Mouse (Mus musculus): ENCODE measurements around the gene Crmp1. TPM values are rescaled to one million over a fixed set of nuclear protein-coding genes. Genes with fewer than 3 reads are reported as not detected.

The Crmp1 gene
- not detected in 2 replicates for polyA plus RNA-seq (2012; ENCODE audit: insufficient read depth, insufficient read length, missing spikeins)

DNA sequence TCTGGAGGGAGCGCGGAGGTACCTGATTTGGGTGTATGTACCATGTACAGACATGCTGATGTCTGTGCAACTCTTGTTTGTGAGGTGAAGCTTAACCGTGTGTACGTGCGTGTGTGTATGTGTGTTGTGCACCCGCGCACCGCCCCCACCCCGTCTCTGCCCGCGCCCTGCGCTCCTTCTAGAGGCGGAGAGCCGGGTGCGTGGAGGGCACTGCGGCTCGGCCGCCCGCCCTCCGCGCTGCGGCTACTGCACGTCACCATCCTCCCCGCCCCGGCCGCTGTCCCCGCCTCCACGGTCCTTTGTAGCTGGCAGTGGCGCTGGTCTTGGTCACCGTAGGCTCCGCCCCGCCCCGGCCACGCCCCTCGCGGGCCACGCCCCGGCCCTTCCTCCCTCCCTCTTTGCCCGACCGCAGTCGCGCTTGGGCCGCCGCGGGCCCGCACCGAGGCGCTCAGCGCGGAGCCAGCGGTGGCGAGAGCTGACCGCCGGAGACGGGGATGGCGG is at the start of gene Crmp1:
Gene Crmp1, plus strand, starts transcription at position 290 of the 501 bp plus-strand sequence.
- Histone ChIP-seq H3K4me3 (ENCODE audit: insufficient read depth, low read depth, low read length) (no peak within 1 kb of the TSS), H3K4me1 (ENCODE audit: control insufficient read depth, insufficient read depth, insufficient read length, low read length) (no peaks in the 10 kb centered on the region), H3K27ac (replicated peaks; ENCODE audit: low read depth, low read length) (no peak within 1 kb of the TSS)

DNA sequence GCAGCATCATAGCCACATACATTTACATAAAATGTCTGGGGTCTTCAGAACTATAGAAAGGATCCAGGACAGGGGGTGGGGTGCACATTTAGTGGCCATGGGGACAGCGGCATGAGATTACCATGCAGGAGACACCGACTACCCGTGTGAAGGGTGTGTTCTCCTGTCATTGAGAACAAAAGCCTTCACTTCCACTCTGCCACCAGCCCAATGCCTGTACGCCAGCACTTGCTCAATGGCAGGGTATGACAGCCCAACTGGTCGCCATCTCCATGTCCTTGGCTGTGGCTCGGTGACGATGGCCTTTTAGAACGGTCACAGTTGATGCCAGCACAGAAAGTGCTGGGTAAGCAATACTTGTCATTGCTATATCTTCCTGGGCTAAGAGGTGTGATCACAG is 45.5 kb upstream of the Crmp1 start:
- Histone ChIP-seq H3K4me3 (ENCODE audit: insufficient read depth, low read depth, low read length) (no peak overlapping the region), H3K27ac (replicated peaks; ENCODE audit: low read depth, low read length) (no peak overlapping the region), H3K4me1 (ENCODE audit: control insufficient read depth, insufficient read depth, insufficient read length, low read length) (no peaks in the 10 kb centered on the region)

DNA sequence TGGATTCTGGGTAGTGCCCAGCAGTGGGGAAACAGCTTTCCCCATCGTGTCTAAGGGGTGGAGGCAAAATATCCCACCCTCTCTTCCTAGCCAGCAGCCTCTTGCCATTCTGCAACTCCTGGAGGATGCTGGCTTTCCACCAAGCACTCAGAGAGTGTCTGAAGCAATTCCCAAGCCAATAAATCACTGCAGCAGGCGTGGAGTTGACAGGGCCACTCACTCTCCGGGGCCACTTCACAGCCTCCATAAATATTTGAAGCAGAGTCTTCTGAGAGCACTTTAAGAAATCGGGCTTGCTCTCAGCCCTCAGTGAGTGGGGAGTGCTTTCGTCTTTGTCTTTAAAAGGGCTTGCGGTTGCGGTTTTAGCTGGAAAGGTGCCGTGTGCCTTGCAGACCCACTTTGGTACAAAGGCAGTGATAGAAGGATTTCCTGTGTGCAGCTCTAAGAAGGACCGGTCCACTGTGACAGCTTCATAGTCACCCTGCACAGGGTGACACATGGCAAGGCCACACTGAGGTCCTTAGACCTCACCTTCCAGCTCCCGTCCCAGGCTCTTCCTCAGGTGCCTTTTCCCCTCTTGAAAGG is 45.0 kb upstream of the Crmp1 start:
- Histone ChIP-seq H3K4me3 (ENCODE audit: insufficient read depth, low read depth, low read length) (no peak overlapping the region), H3K4me1 (ENCODE audit: control insufficient read depth, insufficient read depth, insufficient read length, low read length) (no peaks in the 10 kb centered on the region), H3K27ac (replicated peaks; ENCODE audit: low read depth, low read length) (no peak overlapping the region)

GRCm38 (mm10) chr5:37197423-37197822 is 44.3 kb upstream of the Crmp1 start:
- Histone ChIP-seq H3K27ac (replicated peaks; ENCODE audit: low read depth, low read length) (no peak overlapping the region), H3K4me1 (ENCODE audit: control insufficient read depth, insufficient read depth, insufficient read length, low read length) (no peaks in the 10 kb centered on the region), H3K4me3 (ENCODE audit: insufficient read depth, low read depth, low read length) (no peak overlapping the region)

DNA sequence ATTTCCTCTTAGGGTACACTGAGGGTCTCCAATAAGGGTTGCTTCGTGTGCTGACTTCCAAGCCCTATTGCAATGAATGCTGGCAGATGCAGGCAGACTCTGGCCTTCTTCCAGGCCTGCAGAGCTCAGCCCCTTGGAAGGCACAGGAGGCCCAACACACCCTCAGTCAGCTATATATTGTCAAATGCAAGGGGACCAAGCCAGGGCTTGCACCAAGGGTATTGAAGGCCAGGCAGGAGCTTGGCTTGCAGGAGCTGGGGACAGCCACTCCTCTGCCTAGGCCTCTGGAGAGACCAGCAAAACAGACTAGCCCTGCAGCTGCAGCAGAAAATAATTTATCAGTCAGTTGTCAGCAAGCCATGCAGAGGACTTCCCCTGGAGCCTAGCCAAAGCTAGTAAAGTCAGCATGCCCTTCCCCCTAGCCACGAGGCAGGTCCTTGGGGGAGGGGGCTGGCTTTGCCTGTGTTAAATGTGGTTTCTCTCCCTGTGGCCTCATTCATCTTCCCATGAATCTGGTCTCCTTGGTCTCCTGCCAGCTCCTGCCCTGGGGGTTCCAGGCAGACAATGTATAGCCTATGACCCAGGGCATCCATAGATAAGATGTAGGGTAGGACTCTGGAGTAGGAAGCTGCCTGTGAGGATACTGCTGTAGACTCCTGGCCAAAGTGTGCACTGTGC is 43.6 kb upstream of the Crmp1 start:
- no peak overlapping the region for H3K27ac ChIP-seq (replicated peaks; ENCODE audit: low read depth, low read length)
- H3K4me3 ChIP-seq (ENCODE audit: insufficient read depth, low read depth, low read length) = no peak overlapping the region
- H3K4me1 ChIP-seq (ENCODE audit: control insufficient read depth, insufficient read depth, insufficient read length, low read length) = no peaks in the 10 kb centered on the region

DNA sequence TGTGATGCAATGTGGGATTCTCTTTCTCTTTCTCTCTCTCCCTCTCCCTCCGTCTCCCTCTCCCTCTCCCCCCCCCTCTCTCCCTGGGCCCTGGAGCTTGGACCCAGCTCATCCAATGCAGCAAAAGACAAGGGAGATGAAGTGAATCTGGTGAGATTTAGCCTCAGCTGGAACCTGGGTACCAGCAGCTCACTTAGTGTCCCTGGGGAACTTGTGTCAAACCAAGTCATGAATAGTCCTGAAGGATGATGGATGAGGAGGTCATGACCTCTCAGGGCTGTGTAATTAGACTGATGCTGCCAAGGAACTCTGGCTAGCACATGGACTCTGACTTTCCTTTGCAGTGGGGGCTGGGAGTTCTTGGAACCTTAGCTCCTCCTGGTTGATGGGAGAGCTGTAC is 39.5 kb upstream of the Crmp1 start:
- no peaks in the 10 kb centered on the region for H3K4me1 ChIP-seq (ENCODE audit: control insufficient read depth, insufficient read depth, insufficient read length, low read length)
- H3K4me3 ChIP-seq (ENCODE audit: insufficient read depth, low read depth, low read length) = no peak overlapping the region
- H3K27ac ChIP-seq (replicated peaks; ENCODE audit: low read depth, low read length) = no peak overlapping the region

DNA sequence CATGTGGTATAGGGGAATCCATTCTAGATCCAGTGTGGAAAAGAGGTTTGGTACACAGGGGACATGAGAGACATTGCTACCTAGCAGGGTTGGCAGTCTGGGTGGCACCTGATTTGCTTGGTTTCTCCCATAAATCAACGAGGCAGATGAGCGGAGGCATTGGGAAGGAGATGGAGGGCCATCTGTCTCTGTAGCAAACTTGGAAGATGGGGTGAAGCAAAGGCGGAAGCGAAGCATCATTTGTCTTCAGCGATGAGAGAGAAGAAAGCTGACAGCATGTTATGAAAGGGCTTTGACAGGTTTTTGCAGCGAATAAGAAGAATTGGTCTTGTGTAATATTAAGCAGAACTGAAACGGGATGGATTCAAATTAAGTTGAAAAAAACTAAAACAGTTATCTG is 36.9 kb upstream of the Crmp1 start:
- Histone ChIP-seq H3K4me1 (ENCODE audit: control insufficient read depth, insufficient read depth, insufficient read length, low read length) (no peaks in the 10 kb centered on the region), H3K27ac (replicated peaks; ENCODE audit: low read depth, low read length) (no peak overlapping the region), H3K4me3 (ENCODE audit: insufficient read depth, low read depth, low read length) (no peak overlapping the region)

DNA sequence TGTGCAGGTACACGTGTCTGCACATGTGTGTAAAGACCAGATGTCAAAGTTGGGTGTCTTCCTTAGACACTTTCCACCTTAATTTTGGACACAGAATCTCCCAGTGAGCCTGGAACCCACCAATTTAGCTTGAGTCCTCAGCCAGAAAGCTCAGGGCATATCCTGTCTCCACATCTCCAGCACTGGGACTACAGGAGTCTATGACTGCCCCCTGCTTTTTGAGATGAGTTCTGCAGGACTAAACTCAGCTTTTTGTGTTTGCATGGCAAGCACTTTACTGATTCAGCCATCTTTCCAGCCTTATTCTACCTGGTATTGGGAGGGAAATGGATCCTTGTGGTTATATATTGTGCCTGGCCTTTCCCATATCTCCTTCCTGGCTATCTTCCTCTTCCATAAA is 36.3 kb upstream of the Crmp1 start:
- Histone ChIP-seq H3K27ac (replicated peaks; ENCODE audit: low read depth, low read length) (no peak overlapping the region), H3K4me1 (ENCODE audit: control insufficient read depth, insufficient read depth, insufficient read length, low read length) (no peaks in the 10 kb centered on the region), H3K4me3 (ENCODE audit: insufficient read depth, low read depth, low read length) (no peak overlapping the region)

GRCm38 (mm10) chr5:37206364-37206763 is 35.4 kb upstream of the Crmp1 start:
- no peak overlapping the region for H3K4me3 ChIP-seq (ENCODE audit: insufficient read depth, low read depth, low read length)
- no peaks in the 10 kb centered on the region for H3K4me1 ChIP-seq (ENCODE audit: control insufficient read depth, insufficient read depth, insufficient read length, low read length)
- no peak overlapping the region for H3K27ac ChIP-seq (replicated peaks; ENCODE audit: low read depth, low read length)

- H3K27ac ChIP-seq (replicated peaks; ENCODE audit: low read depth, low read length) = no peak overlapping the region
- no peaks in the 10 kb centered on the region for H3K4me1 ChIP-seq (ENCODE audit: control insufficient read depth, insufficient read depth, insufficient read length, low read length)
- H3K4me3 ChIP-seq (ENCODE audit: insufficient read depth, low read depth, low read length) = no peak overlapping the region
These were observed 28.6 kb upstream of the Crmp1 start for GRCm38 (mm10) chr5:37212938-37213708.

- H3K4me3 ChIP-seq (ENCODE audit: insufficient read depth, low read depth, low read length) = no peak overlapping the region
- no peak overlapping the region for H3K27ac ChIP-seq (replicated peaks; ENCODE audit: low read depth, low read length)
- no peaks in the 10 kb centered on the region for H3K4me1 ChIP-seq (ENCODE audit: control insufficient read depth, insufficient read depth, insufficient read length, low read length)
These were observed 28.0 kb upstream of the Crmp1 start for GRCm38 (mm10) chr5:37213709-37214103.

DNA sequence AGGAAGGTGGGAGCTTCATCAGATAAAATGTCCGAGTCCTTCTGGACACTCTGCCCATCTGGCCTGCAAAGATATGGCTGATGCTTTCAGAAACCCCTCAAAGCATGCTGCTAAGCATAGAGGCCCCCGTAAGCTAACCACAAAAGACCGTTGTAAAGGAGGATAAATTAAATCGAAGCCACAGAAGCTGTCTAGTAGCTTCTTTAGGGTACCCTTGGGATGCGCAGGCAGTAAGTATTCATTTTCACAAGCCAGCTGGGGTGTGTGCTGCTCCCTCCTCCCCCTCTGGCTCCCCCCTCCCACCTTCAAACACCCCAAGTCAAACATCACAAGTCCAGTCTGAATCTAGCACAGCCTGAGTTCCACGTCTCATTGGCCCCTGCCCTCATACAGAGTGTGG is 27.1 kb upstream of the Crmp1 start:
- Histone ChIP-seq H3K4me1 (ENCODE audit: control insufficient read depth, insufficient read depth, insufficient read length, low read length) (no peaks in the 10 kb centered on the region), H3K27ac (replicated peaks; ENCODE audit: low read depth, low read length) (no peak overlapping the region)

GRCm38 (mm10) chr5:37215276-37215675 is 26.5 kb upstream of the Crmp1 start:
- H3K4me3 ChIP-seq (ENCODE audit: insufficient read depth, low read depth, low read length) = no peak overlapping the region
- H3K27ac ChIP-seq (replicated peaks; ENCODE audit: low read depth, low read length) = no peak overlapping the region
- no peaks in the 10 kb centered on the region for H3K4me1 ChIP-seq (ENCODE audit: control insufficient read depth, insufficient read depth, insufficient read length, low read length)

More for the DNA sequence above, 27.1 kb upstream of the Crmp1 start:
- no peak overlapping the region for H3K4me3 ChIP-seq (ENCODE audit: insufficient read depth, low read depth, low read length)

GRCm38 (mm10) chr5:37219615-37220014 is 22.1 kb upstream of the Crmp1 start:
- no peaks in the 10 kb centered on the region for H3K4me1 ChIP-seq (ENCODE audit: control insufficient read depth, insufficient read depth, insufficient read length, low read length)
- H3K27ac ChIP-seq (replicated peaks; ENCODE audit: low read depth, low read length) = no peak overlapping the region
- H3K4me3 ChIP-seq (ENCODE audit: insufficient read depth, low read depth, low read length) = no peak overlapping the region

GRCm38 (mm10) chr5:37220575-37220974 is 21.2 kb upstream of the Crmp1 start:
- Histone ChIP-seq H3K4me1 (ENCODE audit: control insufficient read depth, insufficient read depth, insufficient read length, low read length) (no peaks in the 10 kb centered on the region), H3K27ac (replicated peaks; ENCODE audit: low read depth, low read length) (no peak overlapping the region), H3K4me3 (ENCODE audit: insufficient read depth, low read depth, low read length) (no peak overlapping the region)
